Mouse (Mus musculus): ENCODE results near the gene Olfr1382.
"Not testable (repeated sequence)": the region's sequence is repeated elsewhere in the genome, so short reads cannot be mapped to it uniquely, and the experiment has no call there.

The Olfr1382 gene

GRCm38 (mm10) chr11:49527947-49528346 lies at the start of gene Olfr1382:
Gene Olfr1382, plus strand, starts transcription at chr11:49528247.
- DNase-seq (ENCODE audit: low spot score in 2 of 2): no peak

GRCm38 (mm10) chr11:49485973-49486372 lies 42.1 kb upstream of the Olfr1382 start:
- no peak for DNase-seq (ENCODE audit: low spot score in 2 of 2)

- DNase-seq (ENCODE audit: low spot score in 2 of 2): not testable (repeated sequence)
Measured at GRCm38 (mm10) chr11:49488770-49489169, 39.3 kb upstream of the Olfr1382 start, which contains the start of gene Olfr1385. Gene Olfr1385, plus strand, starts transcription at chr11:49489070.

GRCm38 (mm10) chr11:49518086-49518485 lies 10.0 kb upstream of the Olfr1382 start:
- no peak for DNase-seq (ENCODE audit: low spot score in 2 of 2)

- no peak for DNase-seq (ENCODE audit: low spot score in 2 of 2)
Measured at GRCm38 (mm10) chr11:49519348-49519747, 8.7 kb upstream of the Olfr1382 start, which contains the start of gene Olfr1383. Gene Olfr1383, plus strand, starts transcription at chr11:49519648.

GRCm38 (mm10) chr11:49532761-49533160 lies 4.7 kb downstream of the Olfr1382 start:
- DNase-seq (ENCODE audit: low spot score in 2 of 2): no peak

- DNase-seq (ENCODE audit: low spot score in 2 of 2): peak; percentile 53 to 71
Measured at GRCm38 (mm10) chr11:49536631-49537030, 8.6 kb downstream of the Olfr1382 start.

- DNase-seq (ENCODE audit: low spot score in 2 of 2): not testable (repeated sequence)
Measured at GRCm38 (mm10) chr11:49543149-49543548, 15.1 kb downstream of the Olfr1382 start, which contains the start of gene Olfr1381. Gene Olfr1381, plus strand, starts transcription at chr11:49543449.

GRCm38 (mm10) chr11:49554033-49554432 lies 26.0 kb downstream of the Olfr1382 start:
- peak; percentile 26 to 28 for DNase-seq (ENCODE audit: low spot score in 2 of 2)

- DNase-seq (ENCODE audit: low spot score in 2 of 2): not testable (repeated sequence)
Measured at GRCm38 (mm10) chr11:49556578-49556977, 28.5 kb downstream of the Olfr1382 start, which contains the start of gene Olfr1380. Gene Olfr1380, plus strand, starts transcription at chr11:49556878.

GRCm38 (mm10) chr11:49575054-49575453 lies 47.0 kb downstream of the Olfr1382 start:
- DNase-seq (ENCODE audit: low spot score in 2 of 2): not testable (repeated sequence)

GRCm38 (mm10) chr11:49580452-49580851 lies 52.4 kb downstream of the Olfr1382 start:
- not testable (repeated sequence) for DNase-seq (ENCODE audit: low spot score in 2 of 2)
